Mouse (Mus musculus): ENCODE results near the gene A630023A22Rik. TPM values are rescaled to one million over a fixed set of nuclear protein-coding genes. Genes with fewer than 3 reads are reported as not detected.

The A630023A22Rik gene
- not detected in 4 replicates for total RNA-seq (2023)

GRCm38 (mm10) chr14:34102601-34103000, at the start of gene A630023A22Rik:
Gene A630023A22Rik, minus strand, starts transcription at chr14:34102754.

GRCm38 (mm10) chr14:34152342-34152741, 49.8 kb upstream of the A630023A22Rik start, which contains the start of gene Npy4r:
Gene Npy4r, minus strand, starts transcription at chr14:34152489.

GRCm38 (mm10) chr14:34085731-34086130, 16.8 kb downstream of the A630023A22Rik start, which contains the start of gene Anxa8:
Gene Anxa8, plus strand, starts transcription at chr14:34085981.

DNA sequence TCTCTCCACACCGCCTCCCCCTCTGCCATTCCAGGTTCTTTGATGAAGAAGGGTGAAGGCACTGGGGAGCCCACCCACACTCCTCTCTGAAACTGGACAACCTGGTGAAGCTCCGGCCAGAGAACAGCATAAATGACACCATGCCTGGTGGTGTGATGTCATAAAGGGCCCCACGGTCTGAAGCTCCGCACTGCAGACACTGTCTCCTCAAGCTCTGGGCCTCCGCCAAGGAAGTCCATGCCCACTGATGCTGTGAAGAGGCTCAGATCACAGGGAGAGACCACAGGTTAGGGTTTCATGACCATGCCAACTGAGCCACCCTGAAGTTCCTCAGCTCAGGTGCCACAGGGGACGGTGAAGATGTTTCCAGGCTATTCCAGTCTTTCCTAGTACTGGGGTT, 50.0 kb downstream of the A630023A22Rik start, which contains the start of gene Antxrl:
Gene Antxrl, plus strand, starts transcription at position 192 of the 400 bp plus-strand sequence.

DNA sequence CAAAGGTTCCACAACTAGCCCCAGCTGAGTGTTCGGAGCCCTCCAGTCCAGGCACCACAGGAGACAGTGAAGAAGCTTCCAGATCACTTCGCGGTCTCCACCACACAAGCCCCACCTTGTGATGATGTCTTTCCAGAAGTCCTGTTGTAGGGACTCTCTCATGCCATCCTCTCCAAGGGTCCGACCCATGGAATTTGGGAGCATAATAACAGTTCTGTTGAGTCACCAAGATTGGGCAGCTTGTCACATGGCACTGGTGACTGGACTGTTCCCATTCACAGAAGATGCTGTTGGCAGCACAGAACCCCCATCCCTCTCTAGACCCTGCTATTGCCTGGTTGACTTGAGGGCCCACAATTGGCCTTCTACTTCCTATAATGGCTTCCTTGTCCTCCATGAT, 86.2 kb downstream of the A630023A22Rik start, which contains the start of gene Gm5460:
Gene Gm5460, plus strand, starts transcription at position 378 of the 400 bp plus-strand sequence.

GRCm38 (mm10) chr14:34015063-34015462, 87.5 kb downstream of the A630023A22Rik start, which contains the start of gene Gm30083:
Gene Gm30083, minus strand, starts transcription at chr14:34015182.

Other genes starting within 250 kb of the A630023A22Rik start
- not detected in 4 replicates for gene Gdf10, start 179.2 kb downstream of the A630023A22Rik start, total RNA-seq (2023)
- gene Gdf2, start 161.7 kb downstream of the A630023A22Rik start, total RNA-seq (2023) = not detected in 4 replicates
- gene Rbp3, start 148.8 kb downstream of the A630023A22Rik start, total RNA-seq (2023) = not detected in 4 replicates
- 0.14 to 0.44 TPM (median 0.41 TPM) in 4 replicates for gene Zfp488, start 124.0 kb downstream of the A630023A22Rik start, total RNA-seq (2023)
- not detected in 4 replicates for gene Gm30083, start 87.6 kb downstream of the A630023A22Rik start, total RNA-seq (2023)
- gene Gm5460, start 86.0 kb downstream of the A630023A22Rik start, total RNA-seq (2023) = not detected in 4 replicates
- not detected in 4 replicates for gene Antxrl, start 50.0 kb downstream of the A630023A22Rik start, total RNA-seq (2023)
- not detected in 4 replicates for gene Anxa8, start 16.8 kb downstream of the A630023A22Rik start, total RNA-seq (2023)
- gene Npy4r, start 49.7 kb upstream of the A630023A22Rik start, total RNA-seq (2023) = not detected in 4 replicates
- gene Gprin2, start 98.9 kb upstream of the A630023A22Rik start, total RNA-seq (2023) = 0.06 to 0.12 TPM (median 0.09 TPM) in 3 of 4 replicates, not detected in the other
- not detected in 4 replicates for gene Syt15, start 116.8 kb upstream of the A630023A22Rik start, total RNA-seq (2023)
- 24.0 to 31.4 TPM (median 25.4 TPM) in 4 replicates for gene Shld2, start 207.7 kb upstream of the A630023A22Rik start, total RNA-seq (2023)
- gene Glud1, start 208.0 kb upstream of the A630023A22Rik start, total RNA-seq (2023) = 104 to 120 TPM (median 108 TPM) in 4 replicates